Mouse (Mus musculus) limb, embryonic 14.5 days (tissue): ENCODE measurements around the gene Trpd52l3. TPM values are rescaled to one million over a fixed set of nuclear protein-coding genes. Genes with fewer than 3 reads are reported as not detected.

Experiments
- ATAC-seq: fragments of 200-750 bp; cut with Nextera tagmentation; 2 replicates; pipeline ENCODE4 v1.8.0; 2017; ENCODE audit warnings: low read depth, moderate number of reproducible peaks, moderate TSS enrichment; ENCODE audit not compliant: low FRiP score
- DNase-seq: peaks from one replicate; pipeline ENCODE4 v3.0.0-alpha.2; 2015; ENCODE audit warnings: low spot score
- H3K27ac ChIP-seq: fragments of 300-500 bp; sonication (generic); replicated peaks from 2 replicates; pipeline ENCODE4 v1.5.1; 2014; ENCODE audit warnings: low read depth, mild to moderate bottlenecking, low read length, moderate library complexity, mixed read lengths
- H3K27me3 ChIP-seq: fragments of 300-500 bp; sonication (generic); 2 replicates; pipeline ENCODE4 v1.6.1; 2014; ENCODE audit warnings: low read length, mixed read lengths; ENCODE audit not compliant: control insufficient read depth, insufficient read depth
- H3K36me3 ChIP-seq: fragments of 300-500 bp; sonication (generic); 2 replicates; pipeline ENCODE4 v1.6.1; 2014; ENCODE audit warnings: mild to moderate bottlenecking, low read length, moderate library complexity, mixed read lengths; ENCODE audit not compliant: control insufficient read depth, insufficient read depth
- H3K4me1 ChIP-seq: fragments of 300-500 bp; sonication (generic); 2 replicates; pipeline ENCODE4 v1.6.1; 2014; ENCODE audit warnings: antibody characterized with exemption, low read length, mixed read lengths; ENCODE audit not compliant: control insufficient read depth, insufficient read depth
- H3K4me2 ChIP-seq: fragments of 300-500 bp; sonication (generic); replicated peaks from 2 replicates; pipeline ENCODE4 v1.6.1; 2014; ENCODE audit warnings: low read depth, mild to moderate bottlenecking, low read length, moderate library complexity; ENCODE audit not compliant: severe bottlenecking
- H3K4me3 ChIP-seq: fragments of 300-500 bp; sonication (generic); replicated peaks from 2 replicates; pipeline ENCODE4 v1.5.1; 2014; ENCODE audit warnings: low read length
- H3K9ac ChIP-seq: fragments of 300-500 bp; sonication (generic); 2 replicates; pipeline ENCODE4 v1.6.1; 2014; ENCODE audit warnings: mild to moderate bottlenecking, low read depth, low read length, moderate library complexity; ENCODE audit not compliant: severe bottlenecking
- H3K9me3 ChIP-seq: fragments of 300-500 bp; sonication (generic); 2 replicates; pipeline ENCODE4 v1.6.1; 2016; ENCODE audit warnings: low read length; ENCODE audit not compliant: control insufficient read depth
- POLR2A ChIP-seq: fragments of 200-500 bp; IDR thresholded peaks from 2 replicates; pipeline ENCODE4 v1.8.0; 2012; ENCODE audit warnings: inconsistent platforms, mild to moderate bottlenecking, moderate library complexity, borderline replicate concordance; ENCODE audit not compliant: insufficient read depth, insufficient read length; ENCODE audit errors: extremely low read depth
- WGBS: fragments of 180-500 bp; shearing (Covaris S2); extraction: QIAGEN DNeasy Blood & Tissue Kit; methylation state at CpG from one replicate; pipeline ENCODE4 v1.1.7; 2014; 5-methylcytosine and 5-hydroxymethylcytosine counted together
- polyA plus RNA-seq, 2 experiments: library from polyadenylated mRNA; depleted of rRNA in 1 of 2; stranded (reverse) in 1 of 2; unstranded in 1 of 2; fragments of >200 nt; fragmentation: Nextera tagmentation in 1 of 2; extraction: Ambion mirVana in 1 of 2; gene quantifications; 2 replicates each; pipeline versions ENCODE4 v1.2.1 to v1.2.3; 2012 to 2014

The Trpd52l3 gene
- polyA plus RNA-seq, 2 experiments = not detected

DNA sequence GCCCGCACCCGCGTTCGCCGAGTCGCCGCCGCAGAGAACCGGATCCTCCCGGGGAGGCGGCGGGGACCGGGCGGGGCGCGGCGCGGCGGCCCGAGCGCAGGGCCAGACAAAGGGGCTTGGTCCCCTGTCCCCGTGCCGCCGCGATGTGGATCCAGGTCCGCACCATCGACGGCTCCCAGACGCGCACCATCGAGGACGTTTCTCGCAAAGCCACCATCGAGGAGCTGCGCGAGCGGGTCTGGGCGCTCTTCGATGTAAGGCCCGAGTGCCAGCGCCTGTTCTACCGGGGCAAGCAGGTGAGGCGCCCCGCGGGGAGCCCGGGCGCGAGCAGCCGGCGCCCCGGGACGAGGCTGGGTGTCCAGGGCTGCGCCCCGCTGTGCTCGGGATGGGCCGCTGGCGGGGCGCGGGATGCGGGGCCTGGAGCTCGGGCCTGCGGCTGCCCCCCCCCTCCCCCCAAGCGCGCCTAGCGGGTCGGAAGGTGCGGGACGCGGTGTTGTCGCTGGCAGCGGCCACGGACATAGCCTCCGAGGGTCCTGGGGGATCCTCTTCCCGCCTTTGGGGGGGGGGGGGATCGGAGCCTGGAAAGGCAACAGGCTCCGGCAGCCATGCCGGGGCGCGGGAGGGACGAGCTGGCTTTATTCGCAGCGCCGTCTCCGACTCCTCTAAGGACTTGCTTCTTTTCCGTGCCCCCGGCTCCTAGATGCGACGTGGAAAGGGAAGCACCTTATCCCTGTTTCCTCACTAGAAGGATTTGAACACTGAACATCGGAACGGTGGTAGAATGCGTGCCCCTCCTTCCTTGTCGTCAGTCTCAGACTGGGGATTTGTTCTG lies 27.3 kb downstream of the Trpd52l3 start:
- H3K36me3 ChIP-seq = peaks cover 4% of the 10 kb centered on the region; the same call in 1 of the 2 replicates
- ATAC-seq = peak; percentile 23; the same call in 1 of the 2 replicates
- DNase-seq = peak; percentile 7
- no peak for TF ChIP-seq POLR2A
- H3K4me2 ChIP-seq = peak overlapping the region; percentile 81
- under 1% methylated on average over 53 of the region's 92 CpGs for WGBS
- H3K9me3 ChIP-seq = no peaks in the 10 kb centered on the region
- H3K4me3 ChIP-seq = peak overlapping the region; percentile 100
- H3K27me3 ChIP-seq = no peaks in the 10 kb centered on the region
- peak overlapping the region; percentile 99 for H3K9ac ChIP-seq
- H3K27ac ChIP-seq = peak overlapping the region; percentile 96
- peaks cover 21% of the 10 kb centered on the region for H3K4me1 ChIP-seq

DNA sequence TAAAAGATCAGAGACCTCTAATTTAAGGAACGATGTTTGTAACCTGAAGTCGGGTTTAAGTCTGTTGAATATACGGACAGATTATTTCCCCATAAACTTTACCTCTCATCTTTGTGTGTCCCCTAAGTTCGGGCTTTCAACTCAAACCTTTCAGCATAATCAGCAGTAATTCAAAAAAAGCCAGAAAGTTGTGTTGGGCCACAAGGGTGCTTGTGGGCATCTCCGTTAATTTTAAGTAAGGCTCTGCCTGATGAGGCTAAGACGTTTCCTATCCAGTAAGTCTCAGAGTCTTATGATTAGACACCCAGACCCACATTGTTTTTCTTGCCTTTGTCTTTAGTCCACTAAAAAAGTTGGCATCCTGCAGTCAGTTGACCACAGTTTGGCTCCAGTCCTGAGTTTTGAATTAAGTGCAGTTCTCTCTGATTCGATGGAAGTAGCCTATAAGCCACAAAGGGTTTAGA lies 27.9 kb downstream of the Trpd52l3 start:
- Histone ChIP-seq H3K36me3 (peaks cover 4% of the 10 kb centered on the region; the same call in 1 of the 2 replicates), H3K9ac (peak overlapping the region; percentile 99), H3K9me3 (no peaks in the 10 kb centered on the region), H3K4me3 (peak overlapping the region; percentile 100), H3K27ac (peak overlapping the region; percentile 96), H3K4me1 (peaks cover 22% of the 10 kb centered on the region), H3K4me2 (peak overlapping the region; percentile 81), H3K27me3 (no peaks in the 10 kb centered on the region)
- TF ChIP-seq POLR2A = no peak
- peak; percentile 74 for DNase-seq
- ATAC-seq = no peak
- under 1% methylated on average over 7 of the region's 7 CpGs for WGBS

DNA sequence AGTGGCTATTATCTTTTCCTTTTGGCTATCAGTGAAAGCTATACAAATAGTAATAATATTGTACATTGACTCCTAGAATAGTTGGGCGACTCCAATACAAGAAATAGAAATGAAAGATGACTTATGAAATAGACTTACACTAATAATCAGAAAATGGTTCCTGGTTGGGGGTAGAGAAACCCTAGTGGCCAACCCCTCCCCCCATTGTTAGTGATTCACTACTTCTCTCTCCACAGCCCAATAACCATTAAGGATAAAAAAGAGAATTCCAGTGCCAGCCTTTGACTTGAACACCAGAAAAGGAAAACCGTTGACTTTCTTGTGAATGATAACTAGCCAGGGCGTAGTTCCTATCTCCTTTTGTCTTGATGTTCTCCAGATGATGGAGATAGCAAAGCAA lies 28.6 kb downstream of the Trpd52l3 start:
- H3K9me3 ChIP-seq = no peaks in the 10 kb centered on the region
- peak overlapping the region; percentile 81 for H3K4me2 ChIP-seq
- DNase-seq = no peak
- no peak for TF ChIP-seq POLR2A
- ATAC-seq = no peak
- peak overlapping the region; percentile 99; the same call in 1 of the 2 replicates for H3K9ac ChIP-seq
- peak overlapping the region; percentile 100 for H3K4me3 ChIP-seq
- H3K4me1 ChIP-seq = peaks cover 22% of the 10 kb centered on the region
- WGBS = 74% methylated on average over 3 of the region's 3 CpGs
- no peak overlapping the region for H3K27ac ChIP-seq
- H3K27me3 ChIP-seq = no peaks in the 10 kb centered on the region
- peaks cover 4% of the 10 kb centered on the region; the same call in 1 of the 2 replicates for H3K36me3 ChIP-seq

DNA sequence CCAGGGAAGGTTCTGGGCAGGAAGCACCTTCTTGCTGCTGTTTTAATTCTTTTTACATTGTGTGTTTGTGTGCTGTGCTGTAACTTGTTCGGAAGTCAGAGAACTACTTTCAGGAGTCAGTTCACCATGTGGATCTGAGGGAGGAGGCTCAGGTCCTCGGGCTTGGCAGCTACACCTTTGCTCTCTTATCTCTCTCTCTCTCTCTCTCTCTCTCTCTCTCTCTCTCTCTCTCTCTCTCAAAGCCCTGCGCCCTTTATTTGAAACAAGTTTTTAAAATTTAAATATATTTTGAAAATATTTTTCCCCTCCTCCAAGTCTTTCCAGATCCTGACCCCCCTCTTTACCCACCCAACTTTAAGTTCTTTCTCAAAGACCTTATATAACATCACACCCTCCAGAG lies 31.8 kb downstream of the Trpd52l3 start:
- Histone ChIP-seq H3K4me3 (no peak overlapping the region), H3K9ac (no peak overlapping the region), H3K4me1 (peaks cover 18% of the 10 kb centered on the region), H3K27me3 (no peaks in the 10 kb centered on the region), H3K4me2 (no peak overlapping the region), H3K27ac (no peak overlapping the region), H3K36me3 (peaks cover 4% of the 10 kb centered on the region; the same call in 1 of the 2 replicates), H3K9me3 (no peaks in the 10 kb centered on the region)
- TF ChIP-seq POLR2A = no peak
- ATAC-seq (no peak), DNase-seq (no peak)
- WGBS = 75% methylated on average over 3 of the region's 3 CpGs

DNA sequence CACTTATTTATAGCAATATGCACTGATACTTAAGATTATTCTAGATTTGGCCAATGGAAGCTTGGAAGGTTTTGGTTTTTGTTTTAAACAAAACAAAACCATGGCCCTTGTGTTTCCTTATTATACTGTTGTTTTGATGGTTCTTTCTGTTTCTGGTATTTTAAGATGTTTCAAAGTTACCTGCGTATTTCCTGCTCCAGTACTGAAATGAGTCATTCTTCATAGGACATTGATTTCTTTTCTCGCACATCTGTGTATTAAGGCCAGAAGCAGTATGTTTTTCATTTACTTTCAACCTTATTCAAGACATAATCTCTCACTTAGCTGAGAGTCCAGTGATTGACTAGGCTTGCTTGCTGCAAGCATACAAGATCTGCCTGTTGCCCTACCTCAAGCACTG lies 40.1 kb downstream of the Trpd52l3 start:
- TF ChIP-seq POLR2A = no peak
- Histone ChIP-seq H3K27ac (no peak overlapping the region), H3K4me1 (no peaks in the 10 kb centered on the region), H3K9ac (no peak overlapping the region), H3K4me2 (no peak overlapping the region), H3K4me3 (no peak overlapping the region), H3K9me3 (0 out of 2 replicates have a peak, but pooled peaks cover 3% of the 10 kb centered on the region), H3K27me3 (no peaks in the 10 kb centered on the region), H3K36me3 (peaks cover 39% of the 10 kb centered on the region)
- DNase-seq (no peak), ATAC-seq (no peak)
- 91% methylated on average over 2 of the region's 2 CpGs for WGBS
